Mouse (Mus musculus) olfactory bulb, adult 2 months (tissue): Measurements from ENCODE around the gene Kifc3.

ENCODE experiments used
- CTCF ChIP-seq: fragments of 200-500 bp; IDR thresholded peaks from 2 replicates; pipeline ENCODE4 v1.5.1; 2012; ENCODE audit warnings: low read depth, mild to moderate bottlenecking, low read length, moderate library complexity; ENCODE audit not compliant: insufficient read depth
- POLR2A ChIP-seq: fragments of 200-500 bp; IDR thresholded peaks from 2 replicates; pipeline ENCODE4 v1.6.1; 2012; ENCODE audit warnings: mild to moderate bottlenecking, low read depth, low read length, moderate library complexity; ENCODE audit not compliant: insufficient read depth

DNA sequence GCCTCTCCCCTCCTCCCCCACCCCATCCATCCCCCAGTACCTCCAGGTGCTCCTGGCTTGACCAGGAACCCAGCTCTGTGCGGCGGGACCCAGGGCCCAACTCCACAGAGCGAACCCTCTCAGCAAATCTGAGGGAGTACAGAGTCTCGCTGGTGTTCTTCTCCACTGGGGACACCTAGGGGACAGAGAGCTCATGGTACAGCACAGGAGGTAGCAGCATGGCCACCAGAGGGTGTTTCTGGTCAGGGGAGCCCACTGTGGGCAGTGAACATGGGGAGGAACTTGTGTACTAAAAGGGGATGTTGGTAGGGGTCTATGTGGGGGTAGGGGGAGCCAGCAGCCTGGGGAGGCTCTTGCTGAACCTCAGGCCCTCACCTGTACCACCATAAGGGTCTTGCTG lies 100.6 kb downstream of the Kifc3 start:
- TF ChIP-seq CTCF, result no peak
- TF ChIP-seq POLR2A, result no peak
